Mouse (Mus musculus): ENCODE results near the gene Grik4. TPM values are rescaled to one million over a fixed set of nuclear protein-coding genes. Genes with fewer than 3 reads are reported as not detected.
A peak's percentile ranks its signal among the peaks of the same experiment; 100 is the strongest.

Grik4 gene
- polyA plus RNA-seq, 1 experiment = 0.26 TPM

DNA sequence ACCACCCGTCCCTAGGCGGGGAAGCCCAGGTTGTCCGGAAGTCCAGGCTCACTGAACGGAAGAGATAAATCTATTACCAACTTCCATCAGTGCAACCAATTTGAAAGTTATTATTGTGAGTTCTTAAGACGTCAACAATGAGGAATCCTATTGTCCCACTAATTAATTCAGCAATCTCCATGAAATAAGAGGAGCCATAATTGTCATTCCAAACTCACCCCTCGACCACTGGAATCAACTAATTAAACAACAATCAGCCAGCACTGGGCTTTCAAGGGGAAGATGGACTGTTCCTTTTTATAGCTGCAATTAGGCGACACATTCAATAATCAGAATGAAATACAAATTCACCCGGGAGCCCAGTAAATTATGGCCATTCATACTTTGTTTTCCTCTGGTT is 58.7 kb downstream of the Grik4 start:
- no peak for TF ChIP-seq POLR2A (IDR thresholded peaks at IDR 0.05; ENCODE audit: low read depth, low read length)
- TF ChIP-seq CTCF (IDR thresholded peaks at IDR 0.05; ENCODE audit: borderline replicate concordance, insufficient read depth, low read length) = no peak
- H3K27ac ChIP-seq (ENCODE audit: insufficient read depth, low read length) = no peak overlapping the region
- no peaks in the 10 kb centered on the region; the same call in 1 of the 2 replicates for H3K4me1 ChIP-seq (ENCODE audit: control insufficient read depth, insufficient read depth, low read length)
- no peak overlapping the region for H3K4me3 ChIP-seq (ENCODE audit: insufficient read depth, low read length)

- H3K4me1 ChIP-seq (ENCODE audit: control insufficient read depth, insufficient read depth, low read length) = no peaks in the 10 kb centered on the region; the same call in 1 of the 2 replicates
- TF ChIP-seq POLR2A (IDR thresholded peaks at IDR 0.05; ENCODE audit: low read depth, low read length) = no peak
- no peak for TF ChIP-seq CTCF (IDR thresholded peaks at IDR 0.05; ENCODE audit: borderline replicate concordance, insufficient read depth, low read length)
- no peak overlapping the region for H3K4me3 ChIP-seq (ENCODE audit: insufficient read depth, low read length)
- no peak overlapping the region for H3K27ac ChIP-seq (ENCODE audit: insufficient read depth, low read length)
These were observed 59.2 kb downstream of the Grik4 start for GRCm38 (mm10) chr9:42885123-42885522.

- TF ChIP-seq POLR2A (IDR thresholded peaks at IDR 0.05; ENCODE audit: low read depth, low read length) (no peak), CTCF (IDR thresholded peaks at IDR 0.05; ENCODE audit: borderline replicate concordance, insufficient read depth, low read length) (no peak)
- no peaks in the 10 kb centered on the region; the same call in 1 of the 2 replicates for H3K4me1 ChIP-seq (ENCODE audit: control insufficient read depth, insufficient read depth, low read length)
- no peak overlapping the region for H3K4me3 ChIP-seq (ENCODE audit: insufficient read depth, low read length)
- no peak overlapping the region for H3K27ac ChIP-seq (ENCODE audit: insufficient read depth, low read length)
These were observed 61.1 kb downstream of the Grik4 start for GRCm38 (mm10) chr9:42883006-42883759.

DNA sequence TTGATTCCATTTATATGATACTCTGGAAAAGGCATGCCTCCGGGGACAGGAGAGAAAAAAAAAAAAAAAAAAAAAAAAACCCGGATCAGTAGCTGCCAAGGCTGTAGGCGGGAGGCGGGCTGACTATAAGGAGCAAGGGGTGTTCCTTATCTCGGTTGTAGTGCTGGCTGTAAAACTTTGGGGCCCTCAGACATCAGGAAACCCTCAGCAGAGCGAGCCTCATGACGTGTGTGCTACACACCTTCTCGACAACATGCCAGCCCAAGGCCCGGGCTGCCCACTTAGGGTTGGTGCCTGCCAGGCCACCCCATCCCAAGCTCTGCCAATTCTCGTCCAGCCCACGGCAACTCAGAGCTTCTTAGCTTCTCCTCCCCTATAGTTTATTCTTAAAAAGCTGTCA is 62.0 kb downstream of the Grik4 start:
- no peak overlapping the region for H3K4me3 ChIP-seq (ENCODE audit: insufficient read depth, low read length)
- TF ChIP-seq POLR2A (IDR thresholded peaks at IDR 0.05; ENCODE audit: low read depth, low read length) (no peak), CTCF (IDR thresholded peaks at IDR 0.05; ENCODE audit: borderline replicate concordance, insufficient read depth, low read length) (no peak)

GRCm38 (mm10) chr9:42881040-42881439 is 63.3 kb downstream of the Grik4 start:
- Histone ChIP-seq H3K4me3 (ENCODE audit: insufficient read depth, low read length) (no peak overlapping the region), H3K4me1 (ENCODE audit: control insufficient read depth, insufficient read depth, low read length) (no peaks in the 10 kb centered on the region; the same call in 1 of the 2 replicates), H3K27ac (ENCODE audit: insufficient read depth, low read length) (no peak overlapping the region)
- TF ChIP-seq CTCF (IDR thresholded peaks at IDR 0.05; ENCODE audit: borderline replicate concordance, insufficient read depth, low read length) (no peak), POLR2A (IDR thresholded peaks at IDR 0.05; ENCODE audit: low read depth, low read length) (no peak)

More for the DNA sequence above, 62.0 kb downstream of the Grik4 start:
- no peak overlapping the region for H3K27ac ChIP-seq (ENCODE audit: insufficient read depth, low read length)
- H3K4me1 ChIP-seq (ENCODE audit: control insufficient read depth, insufficient read depth, low read length) = no peaks in the 10 kb centered on the region; the same call in 1 of the 2 replicates

DNA sequence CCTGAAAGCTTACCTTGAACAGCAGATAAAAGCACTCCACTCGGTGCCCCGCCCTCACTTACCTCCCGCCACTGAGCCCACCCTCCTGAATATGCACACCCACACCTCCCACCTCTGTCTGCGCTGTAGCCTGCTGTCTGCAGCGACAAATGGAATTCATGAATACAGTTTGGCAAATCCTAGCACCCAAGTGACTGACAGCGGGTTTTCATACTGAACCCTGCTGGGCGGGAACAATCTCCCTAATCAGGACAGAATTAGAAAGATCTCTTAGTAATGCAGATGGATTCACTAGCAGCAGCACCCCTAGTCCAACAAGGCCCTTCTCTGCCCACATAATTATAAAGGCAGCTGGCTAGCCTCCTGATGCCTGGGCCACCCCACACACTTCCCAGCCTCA is 65.9 kb downstream of the Grik4 start:
- TF ChIP-seq CTCF (IDR thresholded peaks at IDR 0.05; ENCODE audit: borderline replicate concordance, insufficient read depth, low read length) = no peak
- no peak for TF ChIP-seq POLR2A (IDR thresholded peaks at IDR 0.05; ENCODE audit: low read depth, low read length)
- Histone ChIP-seq H3K4me3 (ENCODE audit: insufficient read depth, low read length) (no peak overlapping the region), H3K4me1 (ENCODE audit: control insufficient read depth, insufficient read depth, low read length) (no peaks in the 10 kb centered on the region; the same call in 1 of the 2 replicates), H3K27ac (ENCODE audit: insufficient read depth, low read length) (no peak overlapping the region)

- H3K4me3 ChIP-seq (ENCODE audit: insufficient read depth, low read length) = no peak overlapping the region
- TF ChIP-seq CTCF (IDR thresholded peaks at IDR 0.05; ENCODE audit: borderline replicate concordance, insufficient read depth, low read length) (no peak), POLR2A (IDR thresholded peaks at IDR 0.05; ENCODE audit: low read depth, low read length) (no peak)
- H3K27ac ChIP-seq (ENCODE audit: insufficient read depth, low read length) = no peak overlapping the region
- H3K4me1 ChIP-seq (ENCODE audit: control insufficient read depth, insufficient read depth, low read length) = no peaks in the 10 kb centered on the region; the same call in 1 of the 2 replicates
These were observed 71.4 kb downstream of the Grik4 start for GRCm38 (mm10) chr9:42872885-42873284.

DNA sequence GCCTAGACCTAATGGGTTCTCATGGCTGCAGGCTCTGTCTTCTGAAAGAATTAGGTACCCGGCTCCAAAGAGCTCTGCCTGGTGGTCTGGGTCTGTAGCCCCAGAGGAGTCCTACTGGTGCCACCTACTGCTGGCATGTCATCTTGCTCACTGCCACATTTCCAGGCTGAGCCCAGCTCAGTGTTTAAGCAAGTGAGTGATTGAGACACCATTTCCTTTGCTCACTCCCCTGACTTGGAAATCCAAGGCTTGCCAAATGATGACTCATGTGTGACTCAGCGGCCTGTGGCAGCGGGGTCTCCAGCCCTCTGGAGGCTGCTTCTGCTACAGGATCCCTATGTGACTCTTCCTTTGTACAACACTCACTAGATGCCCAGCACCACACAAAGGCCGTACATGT is 72.6 kb downstream of the Grik4 start:
- Histone ChIP-seq H3K27ac (ENCODE audit: insufficient read depth, low read length) (no peak overlapping the region), H3K4me3 (ENCODE audit: insufficient read depth, low read length) (no peak overlapping the region), H3K4me1 (ENCODE audit: control insufficient read depth, insufficient read depth, low read length) (no peaks in the 10 kb centered on the region; the same call in 1 of the 2 replicates)
- peak; percentile 27; the same call in 1 of the 2 replicates for TF ChIP-seq CTCF (IDR thresholded peaks at IDR 0.05; ENCODE audit: borderline replicate concordance, insufficient read depth, low read length)
- TF ChIP-seq POLR2A (IDR thresholded peaks at IDR 0.05; ENCODE audit: low read depth, low read length) = no peak

GRCm38 (mm10) chr9:42870257-42870656 is 74.0 kb downstream of the Grik4 start:
- H3K4me1 ChIP-seq (ENCODE audit: control insufficient read depth, insufficient read depth, low read length) = no peaks in the 10 kb centered on the region; the same call in 1 of the 2 replicates
- TF ChIP-seq POLR2A (IDR thresholded peaks at IDR 0.05; ENCODE audit: low read depth, low read length) (no peak), CTCF (IDR thresholded peaks at IDR 0.05; ENCODE audit: borderline replicate concordance, insufficient read depth, low read length) (no peak)
- H3K4me3 ChIP-seq (ENCODE audit: insufficient read depth, low read length) = no peak overlapping the region
- no peak overlapping the region for H3K27ac ChIP-seq (ENCODE audit: insufficient read depth, low read length)

DNA sequence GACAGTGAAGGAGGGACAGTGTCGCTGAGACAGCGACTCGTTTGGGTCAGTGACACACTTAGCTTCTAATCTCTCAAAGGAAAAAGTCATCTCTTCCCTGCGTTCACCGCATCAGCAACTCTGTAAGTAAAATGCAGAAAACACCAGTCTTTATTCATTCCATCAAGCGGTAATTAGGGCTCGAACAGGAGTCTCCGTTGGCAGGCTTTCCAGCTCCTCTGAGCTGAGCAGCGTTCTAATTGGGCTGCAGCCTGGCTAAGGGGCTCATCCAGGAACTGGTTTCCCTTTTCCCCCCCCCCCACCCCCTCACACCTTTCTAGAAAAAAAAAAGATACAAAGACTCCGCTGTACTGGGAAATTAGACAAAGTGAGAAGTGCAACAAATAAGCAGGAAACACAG is 75.8 kb downstream of the Grik4 start:
- Histone ChIP-seq H3K27ac (ENCODE audit: insufficient read depth, low read length) (no peak overlapping the region), H3K4me3 (ENCODE audit: insufficient read depth, low read length) (no peak overlapping the region)
- TF ChIP-seq CTCF (IDR thresholded peaks at IDR 0.05; ENCODE audit: borderline replicate concordance, insufficient read depth, low read length) (no peak), POLR2A (IDR thresholded peaks at IDR 0.05; ENCODE audit: low read depth, low read length) (no peak)

More for the DNA sequence above, 75.8 kb downstream of the Grik4 start:
- peaks cover 2% of the 10 kb centered on the region for H3K4me1 ChIP-seq (ENCODE audit: control insufficient read depth, insufficient read depth, low read length)

All from embryonic fibroblast, embryonic 13.5 days (primary cell).